Mouse (Mus musculus) layer of hippocampus, postnatal 25 days (tissue): ENCODE results near the gene Gimap3. TPM values are rescaled to one million over a fixed set of nuclear protein-coding genes. Genes with fewer than 3 reads are reported as not detected.

ENCODE experiments used
- DNase-seq, 2 experiments: peaks; one replicate each; pipeline ENCODE4 v3.0.0; 2022; ENCODE audit warnings: mixed read lengths in 2 of 2, low spot score in 1 of 2; ENCODE audit errors: extremely low spot score in 1 of 2
- total RNA-seq, 2 experiments: library from RNA; stranded (reverse); gene quantifications; 2 replicates each; pipeline ENCODE4 v1.2.3; 2021

Gimap3 gene
- total RNA-seq, 2 experiments from 2014 or later = not detected

DNA sequence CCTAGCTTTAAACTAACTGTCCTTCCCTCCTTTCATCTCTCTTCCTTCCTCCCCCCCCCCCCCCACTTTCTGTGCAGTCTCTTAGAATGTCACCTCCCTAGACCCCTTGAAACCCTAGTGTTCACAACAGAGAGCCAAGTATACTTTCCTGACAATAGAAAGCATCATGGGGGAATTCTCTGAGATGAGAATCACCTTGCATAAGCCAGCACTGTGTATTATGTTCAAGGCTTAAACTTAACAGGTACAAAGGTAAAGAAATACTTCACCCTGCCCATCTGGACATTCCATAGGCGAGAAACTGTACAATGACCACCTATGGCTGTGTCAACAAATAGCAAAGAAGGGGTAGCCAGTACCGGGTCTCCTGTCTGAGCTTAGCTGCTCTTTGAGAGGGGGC, 25.2 kb downstream of the Gimap3 start:
- no peak for DNase-seq

DNA sequence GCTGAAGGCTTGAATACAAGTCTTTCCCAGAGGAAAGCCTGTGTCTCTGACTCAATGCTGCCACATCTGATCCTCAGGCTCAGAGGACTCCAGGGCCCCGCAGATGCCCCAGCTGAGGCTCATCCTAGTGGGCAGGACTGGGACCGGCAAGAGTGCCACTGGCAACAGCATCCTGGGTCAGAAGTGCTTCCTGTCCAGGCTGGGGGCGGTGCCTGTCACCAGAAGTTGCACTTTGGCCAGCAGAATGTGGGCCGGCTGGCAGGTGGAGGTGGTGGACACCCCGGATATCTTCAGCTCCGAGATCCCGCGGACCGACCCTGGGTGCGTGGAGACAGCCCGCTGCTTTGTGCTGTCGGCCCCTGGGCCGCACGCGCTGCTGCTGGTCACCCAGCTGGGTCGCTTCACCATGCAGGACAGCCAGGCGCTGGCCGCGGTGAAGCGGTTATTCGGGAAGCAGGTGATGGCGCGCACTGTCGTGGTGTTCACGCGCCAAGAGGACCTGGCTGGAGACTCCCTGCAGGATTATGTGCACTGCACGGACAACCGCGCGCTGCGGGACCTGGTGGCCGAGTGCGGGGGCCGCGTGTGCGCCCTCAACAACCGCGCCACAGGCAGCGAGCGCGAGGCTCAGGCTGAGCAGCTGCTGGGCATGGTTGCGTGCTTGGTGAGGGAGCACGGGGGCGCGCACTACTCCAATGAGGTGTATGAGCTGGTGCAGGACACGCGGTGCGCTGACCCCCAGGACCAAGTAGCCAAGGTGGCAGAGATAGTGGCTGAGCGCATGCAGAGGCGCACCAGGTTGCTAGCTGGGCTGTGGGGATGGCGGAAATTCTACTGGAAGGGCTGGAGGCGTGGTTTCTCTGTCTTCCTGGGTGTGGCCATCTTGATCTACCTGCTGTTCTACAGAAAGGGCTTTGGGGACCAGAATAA, 28.0 kb downstream of the Gimap3 start:
- DNase-seq = peak; percentile 9 to 24

DNA sequence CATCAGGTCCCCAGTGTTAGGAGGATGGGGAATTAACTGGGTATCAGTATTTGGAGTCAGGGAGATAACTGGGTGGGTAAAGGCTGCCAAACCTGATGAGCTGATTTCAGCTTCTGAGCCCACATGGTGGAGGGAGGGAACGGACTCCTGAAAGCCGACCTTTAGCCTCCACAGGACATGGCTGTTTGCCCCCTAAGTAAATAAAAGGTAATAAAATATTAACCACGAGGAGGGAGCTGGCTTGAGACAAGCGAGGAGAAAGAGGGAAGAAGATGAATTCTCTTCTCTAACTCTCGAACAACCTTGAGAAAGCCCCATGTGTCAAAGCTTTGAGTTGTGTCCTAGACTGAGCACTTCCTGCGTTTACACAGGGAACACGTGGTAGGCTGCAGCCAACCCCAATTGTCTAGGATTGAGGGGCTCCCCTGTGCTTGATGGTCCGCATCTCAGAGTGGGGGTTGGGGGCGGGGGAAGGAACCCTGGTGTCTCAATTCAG, 28.9 kb downstream of the Gimap3 start:
- no peak for DNase-seq

DNA sequence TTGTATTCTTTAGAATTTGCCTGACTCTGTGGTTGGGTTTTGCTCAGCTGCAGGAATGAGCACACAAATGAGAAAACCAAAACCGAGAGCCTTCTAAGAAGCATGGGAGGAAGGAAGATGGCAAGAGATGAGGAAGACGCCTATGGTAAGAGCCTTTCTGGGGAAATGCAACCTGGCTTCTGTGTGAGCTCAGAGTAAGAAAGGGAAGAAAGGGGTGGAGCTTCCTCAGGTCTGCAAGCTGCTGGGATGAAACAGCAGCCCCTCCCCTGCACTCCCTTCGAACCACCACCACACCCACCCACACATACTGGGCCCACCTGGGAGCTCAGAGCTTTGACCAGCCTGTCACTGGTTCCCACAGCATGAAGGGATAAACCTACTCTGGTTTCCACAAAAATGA, 29.4 kb downstream of the Gimap3 start:
- no peak for DNase-seq

DNA sequence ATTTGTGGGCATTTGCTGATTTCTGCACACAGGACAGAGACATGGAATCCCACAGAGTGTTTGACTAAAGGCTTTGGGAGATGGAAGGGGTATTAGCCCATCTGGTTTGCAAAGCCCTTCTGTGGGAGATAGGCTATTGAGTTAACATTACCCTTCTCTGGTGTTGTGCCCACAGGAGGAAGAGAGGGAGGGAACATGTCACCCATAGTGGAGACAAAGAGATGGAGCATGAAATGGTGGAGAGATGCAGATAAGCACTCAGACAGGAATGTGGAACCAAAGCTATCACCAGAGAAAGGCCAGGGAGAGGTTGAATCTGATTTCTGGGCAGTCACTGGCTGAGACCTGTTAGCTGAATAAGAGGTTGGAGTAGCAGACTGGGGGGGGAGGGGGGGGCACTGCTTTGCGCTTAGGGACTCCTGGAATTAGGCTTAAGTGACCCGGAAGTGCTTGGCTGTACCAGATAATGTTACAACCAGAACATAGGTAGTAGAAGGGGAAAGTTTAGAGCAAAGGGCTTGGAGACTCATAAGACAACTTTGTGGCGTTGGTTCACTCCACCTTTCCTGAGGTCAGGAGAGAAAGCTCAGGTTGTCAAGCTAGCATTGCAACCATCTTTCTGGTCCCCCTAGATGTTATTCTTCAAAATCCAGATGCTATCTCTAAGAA, 30.0 kb downstream of the Gimap3 start:
- DNase-seq = no peak

DNA sequence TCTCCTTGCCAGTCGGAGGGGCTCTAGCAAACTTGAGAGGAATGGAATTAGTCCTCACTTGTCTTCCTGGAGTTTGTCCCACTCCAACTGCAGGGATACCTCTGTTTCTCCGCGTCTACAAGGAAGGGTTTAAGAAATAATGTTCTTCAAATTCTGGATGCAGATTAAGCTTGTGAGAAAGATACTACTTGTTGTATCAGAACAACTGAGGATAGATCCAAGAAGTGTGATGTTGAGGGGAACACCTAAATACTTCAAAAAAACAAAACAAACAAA, 30.9 kb downstream of the Gimap3 start:
- no peak for DNase-seq

DNA sequence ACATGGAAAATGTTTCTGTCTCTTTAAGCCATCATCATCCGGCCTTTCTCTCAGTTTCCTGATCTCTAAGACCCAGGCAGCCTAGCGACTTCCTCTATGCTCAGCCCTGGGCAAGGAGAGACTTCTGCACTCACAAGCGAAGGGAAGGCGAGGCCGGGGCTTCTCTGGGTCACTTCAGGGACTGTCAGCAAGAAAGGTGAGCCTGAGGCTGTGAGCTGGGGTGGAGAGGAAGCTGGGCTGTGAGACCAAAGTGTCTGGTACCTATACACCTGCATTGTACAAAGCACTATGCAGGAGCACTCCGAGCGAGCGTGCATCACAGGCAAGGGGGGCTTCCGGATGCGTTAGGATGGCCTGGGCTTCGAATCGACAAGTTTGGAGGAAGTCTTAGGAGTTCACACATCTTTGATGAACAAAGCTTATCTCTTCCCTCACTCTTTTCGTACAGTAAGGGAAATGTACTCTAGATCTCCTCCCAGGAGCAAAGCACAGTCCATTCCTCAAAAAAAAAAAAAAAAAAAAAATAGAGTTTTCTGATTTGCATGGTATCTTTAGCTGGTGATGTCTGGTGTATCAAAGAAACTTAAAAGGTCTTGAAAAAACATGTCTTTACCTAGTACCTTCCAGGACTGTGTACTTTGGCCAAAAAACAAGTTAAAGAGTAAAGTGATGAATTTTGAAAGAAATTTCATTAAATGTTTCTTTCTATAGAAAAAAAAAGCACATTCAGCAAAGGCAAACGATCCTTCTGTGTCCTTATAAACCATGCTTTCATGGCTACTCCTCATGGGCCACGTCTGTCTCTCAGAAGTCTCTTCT, 31.5 kb downstream of the Gimap3 start, which contains the start of gene Gimap1:
TSS of gene Gimap1 (plus strand) at position 94 of the 819 bp plus-strand sequence.
- DNase-seq = no peak

DNA sequence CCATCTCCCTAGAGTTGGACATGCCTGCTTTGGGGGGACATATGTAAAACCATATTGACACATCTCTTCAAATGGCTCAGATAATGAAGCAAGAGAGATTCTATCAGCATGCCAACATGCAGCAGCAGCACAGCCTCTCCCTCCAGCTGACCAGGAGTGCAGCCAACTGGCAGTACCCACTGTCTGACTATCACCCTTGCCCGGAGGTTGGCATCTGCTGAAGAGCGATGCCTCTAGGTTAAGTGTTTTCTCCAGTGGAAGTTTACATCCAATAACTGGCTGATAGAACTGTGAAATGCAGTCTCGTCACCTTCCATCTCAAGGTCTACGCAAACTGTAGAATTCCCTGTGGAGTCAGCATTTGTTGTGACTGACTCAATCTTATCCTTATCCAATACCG, 33.0 kb downstream of the Gimap3 start:
- DNase-seq = no peak

DNA sequence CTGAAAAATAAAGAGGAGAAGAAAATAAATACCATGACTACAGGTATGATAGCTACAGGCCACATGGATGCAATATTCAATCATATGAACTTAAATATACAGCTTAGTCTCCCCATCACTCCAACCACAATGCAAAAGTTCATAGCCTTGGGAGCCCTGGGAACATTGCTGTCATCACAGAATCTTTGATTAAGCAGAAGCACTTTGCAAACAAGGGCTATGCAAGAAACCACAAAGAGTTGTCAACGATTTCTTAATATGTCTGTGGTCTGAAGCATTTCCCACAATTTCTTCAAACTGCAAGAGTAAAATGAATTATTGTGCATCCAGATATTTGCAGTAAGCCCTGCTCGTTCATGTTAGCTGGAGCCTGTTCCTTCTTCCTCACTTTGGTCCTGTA, 33.6 kb downstream of the Gimap3 start:
- no peak for DNase-seq

DNA sequence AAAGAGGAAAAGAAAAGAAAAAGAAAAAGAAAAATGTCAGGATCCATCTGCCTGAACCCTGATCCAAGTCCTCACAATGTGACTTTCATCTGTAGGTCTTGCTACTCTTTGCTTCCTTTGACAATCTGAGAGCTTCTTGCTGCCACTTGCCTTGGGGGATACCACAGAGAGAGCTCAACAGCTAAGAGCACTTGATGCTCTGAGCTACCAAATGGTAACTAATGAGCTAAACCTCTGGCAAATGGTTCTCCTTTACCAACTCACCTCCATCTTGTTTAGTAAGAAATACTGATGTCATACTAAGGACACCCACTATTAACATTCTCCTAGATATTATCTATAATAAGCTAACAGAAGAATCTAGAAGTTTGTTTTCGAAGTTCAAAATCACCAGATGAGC, 37.0 kb downstream of the Gimap3 start:
- DNase-seq = no peak

DNA sequence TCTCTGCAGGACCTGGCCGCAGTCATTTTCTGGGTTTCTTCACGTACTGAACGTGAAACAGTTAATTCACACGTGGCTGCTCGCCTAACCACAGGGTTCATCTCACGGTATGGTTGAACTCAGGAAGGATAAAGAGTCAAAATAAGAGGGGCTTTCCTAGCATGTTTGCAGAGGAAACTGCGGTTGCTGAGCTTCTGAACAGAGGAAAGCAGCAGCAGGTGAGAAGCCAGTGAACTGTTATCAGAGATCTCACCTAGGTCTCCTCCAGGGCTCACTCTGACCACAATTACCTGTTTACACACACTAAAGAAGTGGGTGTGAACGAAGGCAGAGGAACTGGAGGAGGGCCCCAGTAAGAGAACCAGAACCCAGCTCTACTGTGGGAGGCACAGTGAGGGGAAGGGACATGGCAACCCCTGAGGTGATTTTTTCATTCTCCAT, 37.8 kb downstream of the Gimap3 start:
- DNase-seq = no peak

DNA sequence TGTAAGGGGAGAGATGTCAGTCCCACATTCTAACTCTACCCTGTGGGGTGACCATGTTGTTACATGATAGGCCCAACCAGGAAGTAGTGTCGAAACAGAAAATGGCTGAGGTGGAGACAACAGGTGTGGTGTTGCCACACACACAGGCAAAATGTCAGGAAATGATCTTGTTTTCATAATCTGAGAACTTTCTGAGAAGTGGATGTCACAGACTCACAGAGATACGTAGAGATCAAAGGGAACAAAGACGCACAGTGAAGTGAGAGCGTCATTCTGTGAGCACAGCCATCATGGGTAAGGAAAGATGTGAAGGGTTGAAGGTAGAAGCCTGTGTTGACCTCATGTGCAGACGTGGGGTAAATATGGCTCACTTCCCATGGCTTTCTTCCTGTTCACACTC, 42.9 kb downstream of the Gimap3 start:
- DNase-seq = no peak

DNA sequence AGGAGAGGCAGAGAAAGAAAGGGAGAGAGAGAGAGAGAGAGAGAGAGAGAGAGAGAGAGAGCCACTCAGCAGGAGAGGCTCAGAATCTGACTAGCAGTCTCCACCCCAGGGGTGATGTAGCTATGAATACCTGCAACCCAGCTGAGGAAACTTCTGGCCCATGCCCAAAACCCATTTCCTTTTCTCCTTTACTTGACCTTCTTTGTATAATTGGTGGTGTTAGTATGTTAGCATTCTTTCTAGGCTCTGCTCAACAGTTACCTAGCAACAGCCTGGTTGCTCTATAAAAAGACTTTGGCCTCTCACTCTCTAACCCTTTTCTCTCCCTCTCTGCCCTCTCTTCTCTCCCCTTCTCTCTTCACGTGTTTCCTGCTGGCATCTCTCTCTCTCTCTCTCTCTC, 45.2 kb downstream of the Gimap3 start:
- DNase-seq = no peak

DNA sequence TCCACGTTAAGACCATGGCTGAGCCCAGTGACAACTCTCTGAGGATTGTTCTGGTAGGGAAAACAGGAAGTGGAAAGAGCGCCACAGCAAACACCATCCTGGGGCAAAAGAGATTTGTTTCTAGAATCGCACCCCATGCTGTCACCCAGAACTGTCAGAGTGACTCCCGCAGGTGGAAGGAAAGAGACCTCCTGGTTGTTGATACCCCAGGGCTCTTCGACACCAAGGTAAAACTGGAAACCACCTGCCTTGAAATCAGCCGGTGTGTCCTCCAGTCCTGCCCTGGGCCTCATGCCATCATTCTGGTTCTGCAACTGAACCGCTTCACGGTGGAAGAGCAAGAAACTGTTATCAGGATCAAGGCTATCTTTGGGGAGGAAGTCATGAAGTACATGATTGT, 47.2 kb downstream of the Gimap3 start:
- DNase-seq = no peak

DNA sequence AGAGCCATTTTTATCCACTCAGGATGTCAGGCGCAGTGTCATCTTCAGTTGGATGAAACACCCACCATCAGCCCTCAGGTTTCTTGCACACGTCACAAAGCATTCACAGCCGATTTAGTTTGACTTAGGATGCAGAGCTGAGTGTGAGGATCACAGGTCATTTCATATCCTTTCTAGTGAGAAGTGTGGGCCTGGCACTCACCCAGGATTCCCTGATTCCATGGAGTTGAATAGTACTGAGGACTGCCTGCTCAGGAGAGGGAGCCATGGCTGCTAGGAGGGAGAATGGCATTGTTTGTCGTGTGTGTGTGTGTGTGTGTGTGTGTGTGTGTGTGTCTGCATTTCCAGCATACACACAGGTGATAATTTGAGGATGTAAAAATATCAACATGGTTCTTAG, 50.3 kb downstream of the Gimap3 start:
- DNase-seq = no peak

DNA sequence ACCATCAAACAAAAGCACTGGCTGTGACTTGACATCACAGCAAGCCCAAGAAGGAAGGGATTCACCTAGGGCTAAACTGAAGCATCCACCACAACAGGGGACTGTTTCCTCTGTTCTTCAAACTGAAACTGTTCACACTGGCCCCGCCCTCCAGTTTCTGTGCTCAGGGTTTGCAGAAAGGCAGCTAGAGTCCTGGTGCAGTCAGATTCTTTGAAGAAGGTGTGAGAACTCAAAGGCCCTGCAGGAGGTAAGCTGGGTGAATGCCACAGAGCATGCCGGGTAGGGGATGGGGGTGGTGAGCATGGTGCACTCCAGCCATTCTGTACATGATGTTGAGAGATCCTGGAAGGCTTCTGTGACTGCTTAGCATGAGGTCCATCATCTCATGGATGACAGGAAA, 52.2 kb downstream of the Gimap3 start, which contains the start of the genes Gm28053 and Gimap7:
TSS of gene Gm28053 (plus strand) at position 153 of the 400 bp plus-strand sequence.
TSS of gene Gimap7 (plus strand) at position 167 of the 400 bp plus-strand sequence.
- DNase-seq = no peak

Other genes with a start within 250 kb of the Gimap3 start
- 100 to 1,000 TPM; 454 to 498 TPM for gene Atp6v0e2, start 233.2 kb downstream of the Gimap3 start, total RNA-seq
- gene Lrrc61, start 216.1 kb downstream of the Gimap3 start, total RNA-seq = 10 to 100 TPM; 34.8 to 39.0 TPM
- gene Rarres2, start 198.1 kb downstream of the Gimap3 start, total RNA-seq = 10 to 100 TPM; 15.1 to 16.5 TPM
- not detected for gene Gm45021, start 181.2 kb downstream of the Gimap3 start, total RNA-seq
- gene Repin1, start 177.0 kb downstream of the Gimap3 start, total RNA-seq = 10 to 100 TPM; 40.4 to 46.9 TPM
- gene Gm44965, start 176.9 kb downstream of the Gimap3 start, total RNA-seq = not detected
- gene Zfp775, start 168.8 kb downstream of the Gimap3 start, total RNA-seq = 1 to 10 TPM; 7.4 to 7.6 TPM
- 10 to 100 TPM; 12.7 to 14.4 TPM for gene AI854703, start 144.1 kb downstream of the Gimap3 start, total RNA-seq
- gene Gimap8, start 123.6 kb downstream of the Gimap3 start, total RNA-seq = under 1 TPM; 0.64 to 0.66 TPM
- under 1 TPM in 1 of 2 experiments, not detected in 1; 0.64 TPM for gene Gimap9, start 94.7 kb downstream of the Gimap3 start, total RNA-seq
- not detected for gene Gimap4, start 86.3 kb downstream of the Gimap3 start, total RNA-seq
- gene Gimap6, start 62.6 kb downstream of the Gimap3 start, total RNA-seq = 1 to 10 TPM; 4.9 to 5.2 TPM
- 1 to 10 TPM in 1 of 2 experiments, not detected in 1; 1.1 TPM for gene Gm28053, start 52.2 kb downstream of the Gimap3 start, total RNA-seq
- not detected for gene Gimap7, start 52.2 kb downstream of the Gimap3 start, total RNA-seq
- 1 to 10 TPM; 2.0 to 2.6 TPM for gene Gimap1, start 31.8 kb downstream of the Gimap3 start, total RNA-seq
- gene Gimap5, start 24.7 kb downstream of the Gimap3 start, total RNA-seq = 1 to 10 TPM in 1 of 2 experiments, under 1 TPM in 1; 0.71 to 1.0 TPM
- gene Tmem176a, start 70.1 kb upstream of the Gimap3 start, total RNA-seq = 10 to 100 TPM; 22.8 to 26.9 TPM
- 10 to 100 TPM; 54.9 to 64.9 TPM for gene Tmem176b, start 70.6 kb upstream of the Gimap3 start, total RNA-seq
- not detected for gene Aoc1, start 102.0 kb upstream of the Gimap3 start, total RNA-seq
- not detected for gene 1600015I10Rik, start 159.0 kb upstream of the Gimap3 start, total RNA-seq
- not detected for gene Doxl2, start 204.1 kb upstream of the Gimap3 start, total RNA-seq
- gene Svs1, start 216.0 kb upstream of the Gimap3 start, total RNA-seq = not detected